Mouse (Mus musculus) heart, postnatal 36 days (tissue): ENCODE results near the gene Vps11. TPM values are rescaled to one million over a fixed set of nuclear protein-coding genes. Genes with fewer than 3 reads are reported as not detected.
"Not testable (repeated sequence)": the region's sequence is repeated elsewhere in the genome, so short reads cannot be mapped to it uniquely, and the experiment has no call there.

Experiments used
- DNase-seq, 2 experiments: peaks; one replicate each; pipeline ENCODE4 v3.0.0; 2021 to 2022
- intact Hi-C: fragments of 180-260 bp; cut with DNase I; formaldehyde crosslinking; loops from one replicate; pipeline ENCODE4 v1.15.1; 2025
- total RNA-seq, 2 experiments: library from RNA; stranded (reverse); gene quantifications; 2 replicates each; pipeline ENCODE4 v1.2.3; 2021

The Vps11 gene
- 10 to 100 TPM; 16.8 to 18.8 TPM for total RNA-seq

- intact Hi-C loops, result no loop called here
- peak; percentile 94 to 95 for DNase-seq
Observed at GRCm38 (mm10) chr9:44361190-44361917, at the start of gene Vps11. Gene Vps11 (minus strand): TSS chr9:44361670.

GRCm38 (mm10) chr9:44410647-44411336 is 49.3 kb upstream of the Vps11 start:
- intact Hi-C loops, result no loop called here
- DNase-seq, result no peak

- DNase-seq, intact Hi-C loops: not testable (repeated sequence)
Observed at GRCm38 (mm10) chr9:44408693-44409092, 47.2 kb upstream of the Vps11 start.

- intact Hi-C loops, result no loop called here
Observed at GRCm38 (mm10) chr9:44407752-44408097, 46.3 kb upstream of the Vps11 start.

GRCm38 (mm10) chr9:44406906-44407751 is 45.7 kb upstream of the Vps11 start, which contains the start of the genes Rps25 and Trappc4:
Gene Rps25 (plus strand): TSS chr9:44407139.
Gene Trappc4 (minus strand): TSS chr9:44407600.
- intact Hi-C loops, result no loop called here
- DNase-seq, result peak; percentile 92 to 95

More at GRCm38 (mm10) chr9:44407752-44408097, 46.3 kb upstream of the Vps11 start:
- no peak for DNase-seq

GRCm38 (mm10) chr9:44405011-44405410 is 43.5 kb upstream of the Vps11 start:
- no peak for DNase-seq

GRCm38 (mm10) chr9:44401081-44401480 is 39.6 kb upstream of the Vps11 start:
- intact Hi-C loops, result no loop called here
- DNase-seq, result peak in 1 of 2 experiments; percentile 33

More at GRCm38 (mm10) chr9:44405011-44405410, 43.5 kb upstream of the Vps11 start:
- intact Hi-C loops, result no loop called here

GRCm38 (mm10) chr9:44399795-44400114 is 38.3 kb upstream of the Vps11 start:
- no peak for DNase-seq
- intact Hi-C loops, result no loop called here

GRCm38 (mm10) chr9:44399114-44399794 is 37.8 kb upstream of the Vps11 start:
- intact Hi-C loops, result no loop called here
- DNase-seq, result no peak

- no peak for DNase-seq
- intact Hi-C loops, result no loop called here
Observed at GRCm38 (mm10) chr9:44398551-44398950, 37.1 kb upstream of the Vps11 start.

GRCm38 (mm10) chr9:44398087-44398486 is 36.6 kb upstream of the Vps11 start:
- intact Hi-C loops, result no loop called here

GRCm38 (mm10) chr9:44396684-44397411 is 35.4 kb upstream of the Vps11 start, which contains the start of gene Slc37a4:
Gene Slc37a4 (plus strand): TSS chr9:44396852.
- intact Hi-C loops, result no loop called here
- DNase-seq, result peak; percentile 90 to 93

More at GRCm38 (mm10) chr9:44398087-44398486, 36.6 kb upstream of the Vps11 start:
- DNase-seq, result no peak

GRCm38 (mm10) chr9:44391466-44391865 is 30.0 kb upstream of the Vps11 start:
- peak; percentile 75 to 83 for DNase-seq
- intact Hi-C loops, result loop anchor here (1.0 to 5.0 kb wide), 3 partner anchors 152 to 409 kb away; no protein-coding TSS in a partner anchor

- intact Hi-C loops, result no loop called here
- peak in 1 of 2 experiments; percentile 59 for DNase-seq
Observed at GRCm38 (mm10) chr9:44389273-44389672, 27.8 kb upstream of the Vps11 start.

- intact Hi-C loops, result no loop called here
Observed at GRCm38 (mm10) chr9:44387221-44387620, 25.8 kb upstream of the Vps11 start.

GRCm38 (mm10) chr9:44384596-44384995 is 23.1 kb upstream of the Vps11 start:
- DNase-seq, result no peak
- intact Hi-C loops, result no loop called here

More at GRCm38 (mm10) chr9:44387221-44387620, 25.8 kb upstream of the Vps11 start:
- no peak for DNase-seq

GRCm38 (mm10) chr9:44379862-44380261 is 18.4 kb upstream of the Vps11 start:
- no peak for DNase-seq
- intact Hi-C loops, result no loop called here

- peak; percentile 99 to 100 for DNase-seq
- intact Hi-C loops, result no loop called here
Observed at GRCm38 (mm10) chr9:44379054-44379834, 17.8 kb upstream of the Vps11 start, which contains the start of gene Hyou1. Gene Hyou1 (plus strand): TSS chr9:44379490.
